Mouse (Mus musculus) retina, postnatal 1 day (tissue): ENCODE measurements around the gene Ovol2.
"Not testable (repeated sequence)": the region's sequence is repeated elsewhere in the genome, so short reads cannot be mapped to it uniquely, and the experiment has no call there.

Experiments
- DNase-seq: peaks from one replicate; pipeline ENCODE4 v3.0.0-alpha.2; 2012

Gene Ovol2

GRCm38 (mm10) chr2:144331401-144332302 lies at the start of gene Ovol2:
TSS of gene Ovol2 (minus strand) at chr2:144332146.
- peak; percentile 19 for DNase-seq

GRCm38 (mm10) chr2:144381741-144382140 lies 49.8 kb upstream of the Ovol2 start:
- DNase-seq, result no peak

GRCm38 (mm10) chr2:144381293-144381692 lies 49.3 kb upstream of the Ovol2 start:
- no peak for DNase-seq

- no peak for DNase-seq
These were observed 43.2 kb upstream of the Ovol2 start for GRCm38 (mm10) chr2:144375063-144375703.

- DNase-seq, result no peak
These were observed 41.1 kb upstream of the Ovol2 start for GRCm38 (mm10) chr2:144373063-144373462.

- DNase-seq, result no peak
These were observed 39.6 kb upstream of the Ovol2 start for GRCm38 (mm10) chr2:144371566-144371965.

GRCm38 (mm10) chr2:144369511-144369910 lies 37.6 kb upstream of the Ovol2 start:
- DNase-seq, result no peak

- DNase-seq, result peak; percentile 83
These were observed 37.1 kb upstream of the Ovol2 start for GRCm38 (mm10) chr2:144369020-144369421.

- DNase-seq, result peak; percentile 97
These were observed 36.6 kb upstream of the Ovol2 start, which contains the start of the genes Kat14 and Pet117 for GRCm38 (mm10) chr2:144368400-144369019. TSS of gene Kat14 (plus strand) at chr2:144368983. TSS of gene Pet117 (plus strand) at chr2:144368996.

GRCm38 (mm10) chr2:144352843-144353242 lies 20.9 kb upstream of the Ovol2 start:
- DNase-seq, result no peak

GRCm38 (mm10) chr2:144348525-144348924 lies 16.6 kb upstream of the Ovol2 start:
- no peak for DNase-seq

GRCm38 (mm10) chr2:144343158-144343557 lies 11.2 kb upstream of the Ovol2 start:
- DNase-seq, result no peak

- not testable (repeated sequence) for DNase-seq
These were observed 6.2 kb upstream of the Ovol2 start for GRCm38 (mm10) chr2:144338149-144338548.

GRCm38 (mm10) chr2:144337701-144338100 lies 5.8 kb upstream of the Ovol2 start:
- DNase-seq, result no peak

- no peak for DNase-seq
These were observed 5.3 kb upstream of the Ovol2 start for GRCm38 (mm10) chr2:144337230-144337629.

GRCm38 (mm10) chr2:144333138-144333842 lies 1.3 kb upstream of the Ovol2 start:
- DNase-seq, result peak; percentile 52

GRCm38 (mm10) chr2:144332486-144332885 lies 540 bp upstream of the Ovol2 start:
- peak; percentile 18 for DNase-seq

- peak; percentile 56 for DNase-seq
These were observed 980 bp downstream of the Ovol2 start for GRCm38 (mm10) chr2:144330960-144331371.

- DNase-seq, result peak; percentile 35
These were observed 1.5 kb downstream of the Ovol2 start for GRCm38 (mm10) chr2:144330352-144330959.

GRCm38 (mm10) chr2:144329937-144330336 lies 2.0 kb downstream of the Ovol2 start:
- no peak for DNase-seq

- DNase-seq, result no peak
These were observed 2.5 kb downstream of the Ovol2 start for GRCm38 (mm10) chr2:144329451-144329850.

- DNase-seq, result no peak
These were observed 7.7 kb downstream of the Ovol2 start for GRCm38 (mm10) chr2:144324218-144324617.
